16 mouse cellular contexts compared by ENCODE assay signal in the genomic region with DNA sequence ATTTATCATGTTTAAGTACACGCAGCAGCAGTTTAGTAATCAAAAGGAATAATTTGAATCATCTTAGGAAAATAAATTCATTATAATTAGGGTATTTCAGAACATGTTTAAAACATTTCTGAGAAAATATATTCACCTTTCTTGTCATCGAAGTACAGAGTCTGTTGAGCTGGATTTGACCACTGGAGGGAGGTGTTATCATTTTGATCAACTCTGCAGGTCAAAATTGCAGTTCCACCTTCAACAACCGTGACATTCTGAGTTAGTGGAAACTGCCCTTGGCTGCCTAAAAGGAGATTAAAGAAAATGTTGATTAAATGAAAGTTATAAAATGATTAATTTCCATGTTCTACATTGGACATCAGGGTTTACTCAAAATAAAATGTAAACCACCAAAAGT.
DNase-seq lines count a peak whose midpoint lies in the region; ATAC-seq lines count a peak whose summit lies in the region.
"Had no signal": no experiment of that assay in that cellular context is flagged by ENCODE, and none has a peak within 500 bp of the region (broad histone marks: within the 10 kb centered on the region; RNA-seq: fewer than 3 reads in every experiment).

No protein-coding gene starts in this region.

- no peaks in the 10 kb centered on the region for H3K36me3 ChIP-seq in hindbrain, embryonic 14.5 days (replicated peaks; ENCODE audit: control insufficient read depth, insufficient read depth)
- H3K36me3 ChIP-seq in hindbrain, embryonic 11.5 days (ENCODE audit: control insufficient read depth, insufficient read depth, low read length), result no peaks in the 10 kb centered on the region
- no peaks in the 10 kb centered on the region for H3K36me3 ChIP-seq in midbrain, embryonic 14.5 days (ENCODE audit: control insufficient read depth, insufficient read depth, low read length)
- no peaks in the 10 kb centered on the region for H3K36me3 ChIP-seq in midbrain, embryonic 13.5 days
- no peaks in the 10 kb centered on the region for H3K36me3 ChIP-seq in liver, embryonic 12.5 days
- H3K36me3 ChIP-seq: forebrain, embryonic 10.5 days; heart, embryonic 12.5 days had no signal

- H3K4me3 ChIP-seq in hindbrain, embryonic 14.5 days (replicated peaks; ENCODE audit: low read length), result no peak overlapping the region
- no peak overlapping the region for H3K4me3 ChIP-seq in hindbrain, embryonic 11.5 days (ENCODE audit: low read depth, low read length)
- no peak overlapping the region for H3K4me3 ChIP-seq in midbrain, embryonic 14.5 days (replicated peaks; ENCODE audit: low read depth, low read length)
- H3K4me3 ChIP-seq in midbrain, embryonic 13.5 days (replicated peaks), result no peak overlapping the region
- no peak overlapping the region for H3K4me3 ChIP-seq in liver, embryonic 12.5 days
- H3K4me3 ChIP-seq: forebrain, embryonic 10.5 days; heart, embryonic 12.5 days had no signal

- H3K4me2 ChIP-seq in hindbrain, embryonic 14.5 days (replicated peaks), result no peak overlapping the region
- no peak overlapping the region for H3K4me2 ChIP-seq in hindbrain, embryonic 11.5 days (replicated peaks; ENCODE audit: low read depth, low read length)
- H3K4me2 ChIP-seq in midbrain, embryonic 14.5 days (ENCODE audit: low read length), result no peak overlapping the region
- no peak overlapping the region for H3K4me2 ChIP-seq in midbrain, embryonic 13.5 days (replicated peaks)
- no peak overlapping the region for H3K4me2 ChIP-seq in liver, embryonic 12.5 days
- H3K4me2 ChIP-seq: heart, embryonic 12.5 days; midbrain, embryonic 11.5 days had no signal

- H3K27me3 ChIP-seq in hindbrain, embryonic 14.5 days (ENCODE audit: control insufficient read depth, insufficient read depth, low read length), result no peaks in the 10 kb centered on the region
- H3K27me3 ChIP-seq in hindbrain, embryonic 11.5 days (ENCODE audit: control insufficient read depth, insufficient read depth, low read length), result no peaks in the 10 kb centered on the region
- no peaks in the 10 kb centered on the region for H3K27me3 ChIP-seq in midbrain, embryonic 14.5 days (ENCODE audit: control insufficient read depth, insufficient read depth, low read length)
- no peaks in the 10 kb centered on the region for H3K27me3 ChIP-seq in midbrain, embryonic 13.5 days
- no peaks in the 10 kb centered on the region for H3K27me3 ChIP-seq in liver, embryonic 12.5 days (replicated peaks)
- H3K27me3 ChIP-seq: CH12.LX; heart, embryonic 12.5 days had no signal

- WGBS in hindbrain, embryonic 14.5 days, result 58% methylated on average over 3 of the region's 3 CpGs
- WGBS in hindbrain, embryonic 11.5 days, result 67% methylated on average over 3 of the region's 3 CpGs
- WGBS in midbrain, embryonic 14.5 days, result 51% methylated on average over 3 of the region's 3 CpGs
- WGBS in midbrain, embryonic 13.5 days, result 60% methylated on average over 3 of the region's 3 CpGs
- WGBS in liver, embryonic 12.5 days (ENCODE audit: insufficient replicate concordance), result 44% methylated on average over 3 of the region's 3 CpGs

- H3K27ac ChIP-seq in hindbrain, embryonic 14.5 days, result no peak overlapping the region
- no peak overlapping the region for H3K27ac ChIP-seq in hindbrain, embryonic 11.5 days (ENCODE audit: low read depth, low read length)
- no peak overlapping the region for H3K27ac ChIP-seq in midbrain, embryonic 14.5 days (replicated peaks; ENCODE audit: low read depth, low read length)
- no peak overlapping the region for H3K27ac ChIP-seq in midbrain, embryonic 13.5 days
- H3K27ac ChIP-seq in liver, embryonic 12.5 days, result no peak overlapping the region
- H3K27ac ChIP-seq: forebrain, embryonic 10.5 days; liver, embryonic 14.5 days had no signal

- ATAC-seq in hindbrain, embryonic 14.5 days (ENCODE audit: low FRiP score), result no peak
- ATAC-seq in hindbrain, embryonic 11.5 days (ENCODE audit: low FRiP score), result no peak
- ATAC-seq in midbrain, embryonic 14.5 days (ENCODE audit: low FRiP score, low TSS enrichment), result no peak
- no peak for ATAC-seq in midbrain, embryonic 13.5 days
- no peak for ATAC-seq in liver, embryonic 12.5 days
- ATAC-seq: inflammation-experienced regulatory T-cells, adult 6 months had no signal

- H3K9me3 ChIP-seq in hindbrain, embryonic 14.5 days (ENCODE audit: control insufficient read depth, low read length), result no peaks in the 10 kb centered on the region
- H3K9me3 ChIP-seq in hindbrain, embryonic 11.5 days (ENCODE audit: control insufficient read depth, low read length), result no peaks in the 10 kb centered on the region
- H3K9me3 ChIP-seq in midbrain, embryonic 14.5 days (ENCODE audit: control insufficient read depth, low read length), result no peaks in the 10 kb centered on the region
- H3K9me3 ChIP-seq in midbrain, embryonic 13.5 days, result no peaks in the 10 kb centered on the region
- H3K9me3 ChIP-seq in liver, embryonic 12.5 days (replicated peaks), result no peaks in the 10 kb centered on the region
- H3K9me3 ChIP-seq: forebrain, embryonic 10.5 days; heart, embryonic 12.5 days had no signal

- peak; percentile 45 for DNase-seq in hindbrain, embryonic 14.5 days (ENCODE audit: low spot score)
- DNase-seq in hindbrain, embryonic 11.5 days (ENCODE audit: low spot score), result no peak
- peak; percentile 72 for DNase-seq in midbrain, embryonic 14.5 days
- peak; percentile 7 for DNase-seq in ZHBTc4 (ENCODE audit: low read depth, low spot score)
- no peak for DNase-seq in adrenal gland, adult 18-20 months (ENCODE audit: low spot score in 2 of 2)
- DNase-seq: adrenal gland, adult 2 months; heart, postnatal 36 days; lung, postnatal 4 days had no signal

- H3K9ac ChIP-seq in hindbrain, embryonic 14.5 days, result no peak overlapping the region
- H3K9ac ChIP-seq in hindbrain, embryonic 11.5 days (ENCODE audit: low read depth, low read length), result no peak overlapping the region
- H3K9ac ChIP-seq in midbrain, embryonic 14.5 days (replicated peaks; ENCODE audit: low read length), result no peak overlapping the region
- H3K9ac ChIP-seq in midbrain, embryonic 13.5 days (replicated peaks), result no peak overlapping the region
- H3K9ac ChIP-seq in liver, embryonic 12.5 days, result no peak overlapping the region
- H3K9ac ChIP-seq: heart, embryonic 12.5 days; liver, embryonic 14.5 days had no signal

- H3K4me1 ChIP-seq in hindbrain, embryonic 14.5 days (replicated peaks; ENCODE audit: control insufficient read depth, insufficient read depth, low read length), result no peaks in the 10 kb centered on the region
- H3K4me1 ChIP-seq in hindbrain, embryonic 11.5 days (replicated peaks; ENCODE audit: control insufficient read depth, insufficient read depth, low read length), result no peaks in the 10 kb centered on the region
- no peaks in the 10 kb centered on the region for H3K4me1 ChIP-seq in midbrain, embryonic 14.5 days (ENCODE audit: control insufficient read depth, insufficient read depth, low read length)
- H3K4me1 ChIP-seq in midbrain, embryonic 13.5 days (replicated peaks), result no peaks in the 10 kb centered on the region
- no peaks in the 10 kb centered on the region for H3K4me1 ChIP-seq in liver, embryonic 12.5 days
- H3K4me1 ChIP-seq: forebrain, embryonic 10.5 days; heart, embryonic 12.5 days had no signal

Comparison
In these comparisons a context has a peak if more than half of its experiments do, and no peak if none do; other contexts are left out.
1. DNase-seq: peak in hindbrain, embryonic 14.5 days (single experiment), midbrain, embryonic 14.5 days (single experiment) and ZHBTc4 (single experiment); none in hindbrain, embryonic 11.5 days (single experiment) and adrenal gland, adult 18-20 months (0 of 2).